Mouse (Mus musculus) CD4-positive helper T cell, adult 2 months (primary cell): ENCODE results near the gene Sgca.
"Not testable (repeated sequence)": the region's sequence is repeated elsewhere in the genome, so short reads cannot be mapped to it uniquely, and the experiment has no call there.

Experiments
- DNase-seq: peaks from one replicate; pipeline ENCODE4 v3.0.0-alpha.2; 2012; ENCODE audit warnings: low read depth, missing footprints, low spot score

Gene Sgca

DNA sequence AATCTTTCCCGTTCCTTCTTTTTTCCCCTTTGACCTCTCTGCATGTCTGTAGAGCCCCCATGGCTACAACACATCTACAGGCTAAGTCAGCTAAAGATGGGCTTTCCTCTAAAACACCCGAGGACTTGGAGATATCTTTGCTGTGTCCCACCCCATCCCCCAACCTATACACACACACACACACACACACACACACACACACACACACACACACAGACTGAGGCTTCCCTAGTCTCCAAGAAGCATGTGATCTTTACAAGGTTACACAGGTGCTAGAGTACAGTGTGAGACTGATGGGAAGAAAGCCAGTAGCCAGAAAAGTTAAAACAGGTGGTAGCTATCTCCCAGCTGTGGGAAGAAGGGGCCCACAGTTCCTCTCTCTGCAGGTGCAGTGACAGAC lies 10.3 kb upstream of the Sgca start:
- DNase-seq, result no peak

DNA sequence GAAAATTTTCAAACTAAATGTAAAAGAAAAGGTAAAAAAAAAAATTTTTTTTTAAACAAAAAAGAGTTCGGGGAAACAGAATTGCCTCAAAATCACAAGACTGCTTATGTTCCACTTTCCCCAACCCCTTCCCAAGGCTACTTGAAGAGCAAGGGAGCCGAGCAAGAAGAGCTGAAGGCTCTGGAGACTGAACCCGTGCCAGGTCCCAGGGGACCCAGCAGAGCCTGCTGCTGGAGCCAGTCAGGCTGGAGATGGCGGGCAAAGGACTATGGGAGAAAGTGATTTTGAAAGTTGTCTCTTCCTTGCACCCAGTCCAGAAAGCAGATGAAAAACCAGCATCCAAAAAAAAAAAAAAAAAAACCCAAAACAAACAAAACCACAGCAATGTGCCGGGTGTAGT lies 9.7 kb upstream of the Sgca start:
- no peak for DNase-seq

DNA sequence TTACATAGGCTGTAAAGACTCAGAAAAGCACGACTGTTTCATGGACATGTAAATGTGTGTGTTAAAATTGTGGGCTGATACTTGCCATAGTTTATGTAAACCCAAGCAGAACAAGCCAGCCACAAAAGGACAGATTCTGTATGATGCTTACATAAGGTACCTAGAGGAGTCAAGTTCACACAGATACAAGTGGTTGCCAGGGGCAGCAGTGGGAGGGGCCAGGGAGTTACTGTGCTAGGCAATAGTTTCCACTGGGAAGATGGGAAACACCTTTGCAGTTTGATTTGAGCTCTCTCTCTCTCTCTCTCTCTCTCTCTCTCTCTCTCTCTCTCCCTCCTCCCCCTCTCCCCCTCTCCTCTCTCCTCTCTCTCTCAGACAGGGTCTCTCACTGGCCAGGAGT lies 9.0 kb upstream of the Sgca start:
- DNase-seq, result no peak

DNA sequence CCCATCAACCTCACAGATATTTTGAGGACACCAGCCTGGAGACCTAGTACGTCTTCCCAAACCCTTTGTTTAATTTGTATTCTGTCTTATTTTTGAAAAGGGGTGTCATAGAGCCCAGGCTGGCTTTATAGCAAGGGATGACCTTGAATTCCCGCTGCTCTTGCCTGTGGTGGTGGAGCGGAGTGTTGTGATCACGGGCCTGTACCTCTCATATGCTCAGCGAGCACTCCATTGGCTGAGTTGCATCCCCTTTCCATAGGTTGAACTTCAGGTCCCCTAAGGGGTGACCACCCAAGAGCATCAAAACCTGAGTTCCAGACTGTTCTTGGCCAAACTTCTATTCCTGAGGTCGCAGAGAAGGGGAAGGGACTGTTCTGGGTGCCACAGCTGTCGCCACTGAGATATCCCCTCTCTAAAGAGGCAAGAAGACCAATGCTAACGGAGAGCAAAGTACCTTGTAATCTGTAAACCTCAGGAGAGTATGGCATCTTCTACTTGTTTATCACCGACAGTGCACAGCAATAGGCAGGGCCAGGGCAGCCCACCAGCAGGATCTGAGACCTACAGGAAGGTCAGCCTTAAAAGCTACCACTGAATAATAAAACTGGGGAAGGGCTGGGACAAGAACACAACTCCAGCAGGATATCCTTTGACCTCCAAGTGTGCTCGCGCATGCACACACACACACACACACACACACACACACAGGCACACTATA lies 3.5 kb upstream of the Sgca start:
- no peak for DNase-seq

DNA sequence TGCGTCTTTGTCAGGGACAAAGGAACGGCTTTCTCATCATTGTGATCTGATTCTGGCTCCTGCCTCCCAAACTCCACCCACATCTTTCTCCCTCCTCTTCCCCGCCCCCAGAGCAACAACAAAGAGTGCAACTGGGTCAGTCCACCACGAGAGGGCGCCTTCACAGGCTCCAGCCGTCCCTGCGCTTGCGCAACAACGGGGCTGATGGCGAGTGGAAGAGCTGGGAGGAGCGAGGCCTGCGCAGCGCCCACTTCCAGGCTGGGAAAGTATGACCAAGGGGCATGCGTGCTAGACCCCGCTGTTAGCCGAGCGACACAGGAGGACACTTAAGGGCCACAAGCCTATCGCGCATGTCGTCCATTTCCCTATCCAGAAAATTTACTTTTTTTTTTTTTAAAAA lies 2.8 kb upstream of the Sgca start:
- DNase-seq, result peak; percentile 92

DNA sequence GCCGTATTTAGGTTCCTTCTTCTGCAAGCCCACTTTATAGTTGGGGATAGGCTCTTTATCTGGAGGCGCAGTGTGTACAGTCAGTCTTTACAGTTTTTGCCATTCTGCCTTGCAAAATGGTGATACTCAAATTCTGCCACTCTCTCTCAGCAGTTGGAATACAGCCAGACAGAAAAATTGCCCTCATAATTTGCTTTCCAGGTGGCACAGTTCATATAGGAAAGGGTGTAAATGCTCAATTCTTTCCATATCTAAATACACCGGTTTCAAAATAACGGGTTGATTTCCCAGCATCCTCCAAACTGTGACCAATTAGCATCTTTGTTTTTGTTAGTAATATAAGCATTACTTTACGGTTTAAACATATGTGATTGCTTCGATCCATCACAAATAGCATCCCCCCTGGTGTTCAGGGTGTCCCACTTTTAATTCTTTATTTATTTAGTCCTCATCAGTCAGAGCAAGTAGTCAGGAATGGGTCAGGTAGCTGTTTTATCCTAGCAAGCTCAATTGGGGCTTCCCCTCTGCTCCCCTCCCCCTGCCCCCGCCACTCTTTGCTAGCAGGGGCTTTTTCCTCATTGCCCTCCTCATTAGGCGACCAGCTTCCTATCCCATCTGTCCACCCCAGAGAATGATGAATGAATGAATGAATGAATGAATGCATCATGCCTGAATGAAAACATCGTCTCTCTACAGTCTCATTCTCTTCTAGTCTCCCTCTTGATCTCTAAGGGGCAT lies 2.2 kb upstream of the Sgca start:
- no peak for DNase-seq

DNA sequence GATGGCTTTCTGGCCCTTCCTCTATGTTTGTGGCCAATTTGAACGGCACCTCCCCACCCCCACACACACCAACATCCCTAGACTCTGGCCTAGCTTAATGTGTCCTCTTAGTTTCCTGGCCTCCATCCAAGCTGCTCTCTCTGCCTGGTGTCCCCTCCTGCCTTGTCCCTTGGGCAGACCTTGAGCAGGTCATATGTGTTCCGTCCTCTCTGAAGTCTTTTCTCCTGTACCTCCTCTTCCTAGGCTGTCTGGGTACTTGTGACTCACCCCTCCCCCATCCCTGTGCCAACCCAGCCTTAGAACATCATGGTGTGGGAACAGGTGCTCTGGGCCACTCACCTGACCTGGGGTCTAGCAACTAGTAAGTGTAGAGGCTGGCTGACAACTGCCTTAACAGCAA lies 1.2 kb downstream of the Sgca start:
- no peak for DNase-seq

DNA sequence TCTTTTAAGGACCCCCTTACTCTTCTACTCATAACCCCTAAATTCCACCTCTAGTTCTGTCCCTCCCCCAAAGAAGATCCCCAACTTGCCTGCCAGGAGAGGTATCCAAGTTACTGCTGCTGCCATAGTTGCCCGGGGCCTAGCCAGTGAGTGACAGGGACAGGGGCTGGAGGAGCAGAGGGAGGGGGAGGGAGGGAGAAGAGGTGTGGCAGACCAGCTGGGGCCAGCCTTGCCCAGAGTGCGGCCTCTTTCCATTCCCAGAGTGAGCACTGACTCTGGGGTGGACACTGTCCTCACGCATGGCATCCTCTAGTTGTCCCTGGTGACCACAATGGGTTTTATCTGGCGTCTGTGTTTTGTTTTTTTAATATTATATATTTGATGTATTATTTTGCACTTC lies 2.8 kb downstream of the Sgca start:
- DNase-seq, result no peak

DNA sequence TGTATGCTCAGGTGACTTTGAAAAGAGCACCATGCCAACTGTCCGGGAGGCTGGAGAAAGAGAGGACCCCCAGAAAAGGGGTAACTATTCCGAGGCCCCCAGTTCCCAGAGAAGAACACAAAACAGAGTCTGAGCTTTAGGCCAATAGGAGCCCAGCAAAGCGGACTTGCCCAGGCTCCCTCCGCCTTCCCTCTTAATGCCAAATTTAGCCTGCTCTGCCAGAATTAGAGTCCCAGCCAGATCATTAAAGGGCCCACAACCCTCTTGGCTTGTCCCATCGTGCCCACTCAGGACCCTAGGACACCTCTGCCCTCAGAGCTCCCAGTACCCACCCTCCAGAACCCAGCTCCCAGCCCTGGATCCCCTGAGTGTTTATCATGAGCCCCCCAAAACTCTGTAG lies 3.2 kb downstream of the Sgca start:
- no peak for DNase-seq

DNA sequence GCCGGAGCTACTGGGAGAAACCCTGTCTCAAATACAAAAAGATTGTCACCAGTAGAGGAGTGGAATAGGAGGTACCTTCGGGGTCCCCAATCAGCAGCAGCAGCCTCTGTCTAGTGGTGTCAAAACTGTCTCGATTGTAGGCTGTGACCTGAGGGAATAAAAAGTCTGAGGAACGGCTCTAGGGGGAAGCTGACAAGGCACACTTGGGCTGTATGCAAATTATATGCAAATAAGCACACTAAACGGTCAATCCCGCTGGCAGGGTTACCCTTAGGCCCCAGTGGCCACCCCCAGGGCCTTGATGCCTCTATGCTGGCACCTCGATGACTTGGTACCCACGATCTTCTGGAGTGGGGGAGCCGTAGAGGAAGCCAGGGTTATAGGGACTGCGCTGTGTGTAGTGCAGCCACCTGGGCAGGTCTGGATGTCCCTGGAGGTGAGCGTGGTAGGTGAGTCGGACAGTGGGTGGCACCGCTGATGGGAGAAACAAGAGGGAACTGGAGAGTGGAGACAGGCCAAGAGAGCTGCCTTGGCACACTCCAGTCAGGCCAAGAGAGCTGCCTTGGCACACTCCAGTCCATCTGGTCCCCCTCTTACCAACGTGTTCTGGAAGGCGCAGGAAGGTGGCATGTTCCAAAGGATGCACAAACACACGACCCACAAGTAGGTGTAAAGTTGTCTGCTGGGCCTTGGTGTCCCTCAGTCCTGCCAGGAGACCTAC lies 4.1 kb downstream of the Sgca start:
- no peak for DNase-seq

DNA sequence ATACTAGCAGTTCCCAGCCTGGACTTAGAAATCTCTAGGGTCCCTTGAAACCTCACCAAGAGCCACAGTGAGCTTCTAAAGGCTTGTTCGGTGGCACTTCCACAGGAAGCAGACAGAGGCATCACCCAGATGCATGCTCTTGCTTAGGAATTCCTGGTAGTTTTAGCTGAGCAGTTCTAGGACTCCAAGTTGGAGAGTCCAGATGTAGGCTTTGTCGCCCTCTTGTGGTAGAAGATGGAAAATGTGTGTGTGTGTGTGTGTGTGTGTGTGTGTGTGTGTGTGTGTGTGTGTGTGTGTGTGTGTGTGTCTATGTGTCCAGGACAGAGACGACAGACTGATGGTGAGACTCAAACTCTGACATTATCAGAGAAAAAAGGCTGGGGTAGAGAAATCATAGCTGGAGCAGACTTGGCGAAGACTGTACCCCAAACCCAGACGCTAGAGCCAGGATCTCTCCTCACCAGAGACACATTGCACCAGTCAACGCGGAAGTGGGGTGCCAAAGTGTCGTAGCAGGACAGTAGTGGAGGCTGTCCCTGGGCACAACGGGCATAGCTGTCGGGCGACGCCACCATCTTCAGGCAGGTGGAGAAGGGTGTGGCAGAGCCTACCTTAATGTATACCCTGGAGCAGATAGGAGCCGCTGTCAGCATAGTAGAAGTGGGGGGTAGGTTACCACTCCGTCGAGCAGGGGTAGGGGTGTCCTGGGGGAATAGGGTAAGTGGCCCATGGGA lies 5.8 kb downstream of the Sgca start:
- peak; percentile 60 for DNase-seq

DNA sequence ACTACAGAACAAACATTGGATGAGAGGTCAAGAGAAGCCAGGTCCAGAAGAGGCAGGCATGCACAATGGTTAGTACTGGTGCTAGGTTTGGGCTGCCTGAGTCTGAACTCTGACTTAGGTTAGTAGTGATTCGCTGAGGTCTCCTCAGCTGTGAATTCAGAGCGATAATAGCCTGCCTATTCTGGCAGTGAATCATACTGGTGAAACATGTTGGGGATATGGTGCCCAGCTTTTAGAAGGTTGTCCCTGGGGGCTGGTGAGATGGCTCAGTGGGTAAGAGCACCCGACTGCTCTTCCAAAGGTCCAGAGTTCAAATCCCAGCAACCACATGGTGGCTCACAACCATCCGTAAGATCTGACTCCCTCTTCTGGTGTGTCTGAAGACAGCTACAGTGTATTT lies 6.4 kb downstream of the Sgca start:
- DNase-seq, result not testable (repeated sequence)

DNA sequence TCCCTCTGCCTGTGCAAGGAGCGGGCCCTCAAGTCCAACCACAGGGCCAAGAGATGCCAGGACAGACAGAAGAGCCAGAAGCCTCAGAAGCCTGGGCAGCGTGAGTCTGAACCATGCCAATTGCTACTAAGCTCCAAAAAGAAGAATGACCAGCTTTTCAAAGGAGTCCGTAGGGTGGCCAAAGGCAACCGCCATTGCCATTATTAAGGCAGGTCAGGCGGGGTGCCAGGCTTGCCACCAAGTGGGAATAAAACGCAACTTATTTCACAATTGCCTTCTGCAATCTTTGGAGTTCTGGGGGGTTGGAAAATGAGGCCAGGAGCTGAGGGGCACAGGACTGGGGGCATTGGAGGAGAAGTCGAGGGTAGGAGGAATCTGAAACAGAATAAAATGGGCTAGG lies 7.9 kb downstream of the Sgca start:
- DNase-seq, result no peak

DNA sequence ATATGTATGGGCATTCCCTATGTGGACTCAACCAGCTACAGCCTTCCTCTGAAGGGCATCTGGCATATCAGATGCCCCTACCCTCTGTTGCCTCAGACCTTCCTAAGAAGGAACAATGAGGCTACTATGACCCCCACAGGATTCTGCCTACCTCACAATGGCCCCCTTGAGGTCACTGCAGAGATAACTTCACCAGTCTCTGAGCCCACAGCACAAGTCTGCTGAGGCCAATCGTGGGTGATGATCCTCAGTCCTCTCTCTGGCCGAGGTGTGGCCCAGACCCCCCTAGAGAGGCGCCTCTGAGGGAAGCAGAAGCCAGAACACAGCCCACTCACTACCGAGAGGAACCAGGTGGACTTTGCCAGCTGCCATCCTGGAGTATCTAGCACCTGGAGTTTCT lies 8.7 kb downstream of the Sgca start, which contains the start of gene Hils1:
TSS of gene Hils1 (plus strand) at position 175 of the 400 bp plus-strand sequence.
- DNase-seq, result no peak

DNA sequence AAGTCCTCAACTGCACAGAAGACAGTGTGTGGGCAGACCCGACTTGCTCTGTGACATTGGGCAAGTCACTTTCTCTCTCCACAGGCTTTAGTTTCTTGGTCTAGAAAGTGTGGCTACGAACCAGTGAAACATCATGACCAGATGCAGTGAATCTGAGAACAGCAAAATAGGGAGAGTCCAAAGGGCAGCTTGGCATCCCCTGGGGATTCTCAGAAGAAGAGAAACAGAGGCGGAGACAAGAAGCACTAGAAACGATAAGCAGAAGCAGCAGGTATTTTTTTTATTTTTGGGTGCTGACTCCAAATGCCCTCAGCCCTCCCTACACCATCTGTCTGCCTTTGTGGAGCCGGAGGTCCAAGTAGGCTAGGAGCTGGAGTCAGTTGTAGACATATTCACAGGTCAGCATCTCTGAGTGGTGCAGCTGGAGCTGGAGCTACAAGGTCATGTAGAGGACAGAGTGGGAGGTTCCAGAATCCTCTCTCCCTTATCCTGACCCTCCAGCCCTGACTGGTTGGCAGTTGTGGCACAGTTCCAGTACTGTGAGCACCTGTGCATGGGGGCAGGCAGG lies 13.5 kb downstream of the Sgca start:
- no peak for DNase-seq

DNA sequence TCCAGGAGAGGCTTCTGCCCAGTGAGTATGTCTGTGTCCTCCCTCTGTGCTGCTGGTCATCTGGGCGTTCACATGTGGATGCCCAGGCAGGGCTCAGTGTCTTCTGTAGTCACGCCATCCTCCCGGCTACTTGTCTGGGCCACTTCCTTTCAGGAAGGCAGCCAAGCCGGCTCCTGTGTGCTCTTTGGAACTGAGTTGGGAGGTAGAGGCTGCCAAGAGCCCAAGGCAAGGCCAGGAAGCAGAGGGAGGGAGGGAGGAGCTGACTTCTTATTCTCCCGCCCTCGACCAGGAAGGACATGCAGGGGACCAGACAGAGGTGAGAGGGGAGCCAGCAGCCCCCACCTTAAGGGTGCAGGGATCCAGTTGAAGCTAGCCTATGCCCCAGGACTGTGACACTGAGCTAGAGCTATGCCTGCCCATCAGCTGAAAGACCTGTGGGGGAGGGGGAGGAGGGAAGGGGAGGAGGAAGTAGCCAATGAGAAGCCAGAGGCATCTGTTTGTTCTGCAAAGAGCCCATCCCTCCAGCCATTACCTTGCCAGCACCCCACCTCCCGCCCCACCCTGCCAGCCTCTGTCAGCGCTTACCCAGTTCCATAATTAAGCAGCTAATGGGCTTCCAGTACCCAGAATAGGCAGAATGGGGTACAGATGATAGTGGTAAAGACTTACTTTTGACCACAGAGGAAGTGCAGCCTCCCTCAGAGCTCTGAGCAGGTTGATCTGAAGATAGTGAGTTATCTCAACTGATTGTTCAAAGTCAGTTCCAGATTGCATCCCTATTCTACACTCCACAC lies 17.9 kb downstream of the Sgca start:
- DNase-seq, result peak; percentile 69

DNA sequence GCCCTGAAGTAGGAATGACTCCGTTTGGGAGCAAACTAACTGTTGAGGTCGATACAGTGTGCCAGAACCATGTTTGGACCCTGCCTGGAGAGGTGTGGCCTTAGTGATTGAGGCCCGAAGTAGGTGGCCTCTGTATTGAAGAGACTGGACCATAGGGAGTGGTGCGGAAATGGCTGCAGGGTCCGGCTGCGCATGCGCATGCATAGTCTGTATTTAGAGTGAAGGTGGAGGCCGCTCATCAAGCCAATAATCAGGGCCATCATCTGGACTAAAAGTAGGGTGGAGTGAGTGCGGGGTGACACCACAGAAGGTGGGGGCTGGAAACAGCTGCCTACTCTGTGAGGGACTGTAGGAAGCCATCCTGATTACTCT lies 18.4 kb downstream of the Sgca start:
- no peak for DNase-seq

DNA sequence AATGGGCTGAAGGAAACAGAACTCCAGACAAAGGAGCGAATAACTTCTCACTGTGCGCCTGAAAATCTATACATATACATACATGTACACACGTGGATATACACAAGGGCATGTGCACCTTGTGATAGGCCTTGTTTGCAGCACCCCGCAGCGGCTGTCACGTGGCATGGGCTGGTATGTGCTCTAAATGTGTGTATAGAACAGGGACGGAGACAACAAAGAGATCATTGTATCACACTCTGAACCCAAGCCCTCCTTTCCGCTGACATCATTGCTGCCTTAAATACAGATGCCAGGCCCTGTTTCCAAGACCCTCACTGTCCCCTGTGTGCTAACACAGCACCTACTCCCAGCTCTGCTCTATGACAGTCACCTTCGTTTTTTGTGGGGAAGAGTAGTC lies 21.0 kb downstream of the Sgca start:
- DNase-seq, result no peak

DNA sequence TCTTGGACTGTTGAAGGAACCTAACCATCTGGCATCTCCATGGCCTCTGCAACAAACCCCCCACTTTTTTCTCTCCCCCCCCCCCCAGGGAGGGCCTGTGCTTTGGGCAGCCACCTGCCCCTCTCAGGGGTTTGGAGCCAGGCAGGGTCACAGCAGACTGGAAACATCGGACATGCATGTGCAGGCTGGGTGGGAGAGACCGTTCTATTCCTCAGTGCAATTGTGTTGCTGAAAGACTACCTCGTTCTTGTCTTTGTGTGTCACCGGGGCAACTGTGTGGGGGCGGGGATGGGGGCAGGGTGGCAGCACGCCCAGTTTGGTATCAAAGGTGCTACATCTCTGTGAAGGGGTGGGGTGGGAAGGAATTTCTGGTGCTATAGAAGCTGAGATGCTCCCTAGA lies 24.0 kb downstream of the Sgca start:
- DNase-seq, result peak; percentile 31

DNA sequence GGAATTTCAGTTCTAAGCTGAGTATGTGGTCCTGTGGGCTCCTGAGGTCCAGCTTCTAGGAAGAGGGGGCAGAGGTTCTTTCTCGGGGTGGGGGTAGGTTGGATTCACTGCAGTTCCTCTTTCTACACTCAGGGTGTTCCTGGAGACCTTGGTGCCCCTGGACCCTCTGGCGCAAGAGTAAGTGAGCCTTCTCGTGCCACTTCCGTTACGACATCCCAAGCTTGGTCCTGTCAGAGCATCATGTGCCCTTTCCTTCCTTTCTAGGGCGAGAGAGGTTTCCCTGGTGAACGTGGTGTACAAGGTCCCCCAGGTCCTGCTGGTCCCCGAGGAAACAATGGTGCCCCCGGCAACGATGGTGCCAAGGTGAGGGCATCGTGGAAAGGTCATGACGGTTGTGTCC lies 30.9 kb downstream of the Sgca start:
- DNase-seq, result no peak

DNA sequence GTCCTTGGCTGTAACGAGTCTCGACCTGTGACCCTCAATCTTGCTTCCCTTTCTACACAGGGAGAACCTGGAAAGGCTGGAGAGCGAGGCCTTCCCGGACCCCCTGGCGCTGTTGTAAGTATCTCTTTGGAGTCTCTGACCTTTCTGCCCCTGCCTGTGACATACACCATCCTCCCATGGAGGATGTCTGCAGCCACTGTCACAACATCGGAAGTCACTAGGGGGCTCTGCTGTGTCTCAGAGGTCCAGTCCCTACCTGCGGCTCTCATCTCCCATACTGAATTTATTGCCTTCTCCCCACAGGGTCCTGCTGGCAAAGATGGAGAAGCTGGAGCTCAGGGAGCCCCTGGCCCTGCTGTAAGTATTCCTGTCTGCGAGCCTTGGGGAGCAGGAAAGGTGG lies 31.8 kb downstream of the Sgca start:
- no peak for DNase-seq
